In genomic region chr11:102086331-102086730, GRCm38 (mm10) we compare ENCODE assay signal across 8 mouse cellular contexts. TPM values are rescaled to one million over a fixed set of nuclear protein-coding genes. Genes with fewer than 3 reads are reported as not detected.
A peak's percentile ranks its signal among the peaks of the same experiment; 100 is the strongest.
DNase-seq lines count a peak whose midpoint lies in the region; ATAC-seq lines count a peak whose summit lies in the region.

No protein-coding gene starts in this region.

- no peaks in the 10 kb centered on the region for H3K27me3 ChIP-seq in lung, embryonic 16.5 days (ENCODE audit: control insufficient read depth, insufficient read depth, low read depth, low read length)
- peaks cover 10% of the 10 kb centered on the region for H3K27me3 ChIP-seq in forebrain, embryonic 10.5 days (ENCODE audit: poor library complexity, severe bottlenecking)
- peaks cover 7% of the 10 kb centered on the region; the same call in 1 of the 2 replicates for H3K27me3 ChIP-seq in midbrain, embryonic 10.5 days (ENCODE audit: low read depth, poor library complexity, severe bottlenecking)

- no peaks in the 10 kb centered on the region for H3K36me3 ChIP-seq in lung, embryonic 16.5 days (ENCODE audit: control insufficient read depth, insufficient read depth, low read length)
- peaks cover 19% of the 10 kb centered on the region for H3K36me3 ChIP-seq in forebrain, embryonic 10.5 days (replicated peaks)
- H3K36me3 ChIP-seq in midbrain, embryonic 10.5 days: peaks cover 16% of the 10 kb centered on the region

- peak overlapping the region; percentile 94 for H3K4me2 ChIP-seq in lung, embryonic 16.5 days (ENCODE audit: low read depth, low read length)

- no peak for ATAC-seq in lung, embryonic 16.5 days (ENCODE audit: low read depth)

- H3K9me3 ChIP-seq in lung, embryonic 16.5 days (ENCODE audit: control insufficient read depth, low read length): no peaks in the 10 kb centered on the region
- peaks cover 7% of the 10 kb centered on the region; the same call in 1 of the 2 replicates for H3K9me3 ChIP-seq in forebrain, embryonic 10.5 days
- H3K9me3 ChIP-seq in midbrain, embryonic 10.5 days (replicated peaks): no peaks in the 10 kb centered on the region

- H3K27ac ChIP-seq in lung, embryonic 16.5 days (ENCODE audit: low read length): no peak overlapping the region; the same call in 1 of the 2 replicates
- H3K27ac ChIP-seq in forebrain, embryonic 10.5 days: peak overlapping the region; percentile 94
- H3K27ac ChIP-seq in midbrain, embryonic 10.5 days (replicated peaks): peak overlapping the region; percentile 96

- peak overlapping the region; percentile 68; the same call in 1 of the 2 replicates for H3K9ac ChIP-seq in lung, embryonic 16.5 days (ENCODE audit: low read length)

- WGBS in lung, embryonic 16.5 days: 24% methylated on average over 3 of the region's 3 CpGs
- WGBS in forebrain, embryonic 10.5 days: 10% methylated on average over 3 of the region's 3 CpGs
- WGBS in midbrain, embryonic 10.5 days: 3% methylated on average over 3 of the region's 3 CpGs

- H3K4me1 ChIP-seq in lung, embryonic 16.5 days (replicated peaks; ENCODE audit: control insufficient read depth, insufficient read depth, low read length): peaks cover 18% of the 10 kb centered on the region
- peaks cover 79% of the 10 kb centered on the region for H3K4me1 ChIP-seq in forebrain, embryonic 10.5 days
- peaks cover 83% of the 10 kb centered on the region for H3K4me1 ChIP-seq in midbrain, embryonic 10.5 days

- no peak overlapping the region for H3K4me3 ChIP-seq in lung, embryonic 16.5 days (ENCODE audit: low read length)
- peak overlapping the region; percentile 79 for H3K4me3 ChIP-seq in forebrain, embryonic 10.5 days
- peak overlapping the region; percentile 69 for H3K4me3 ChIP-seq in midbrain, embryonic 10.5 days

- no peak for DNase-seq in lung, postnatal 14 days
- no peak for DNase-seq in forebrain, embryonic 10.5 days (ENCODE audit: extremely low spot score, low spot score)
- DNase-seq in layer of hippocampus, adult 8-10 months (ENCODE audit: low spot score in 2 of 2): peak; percentile 68 to 76
- peak; percentile 47 for DNase-seq in midbrain, embryonic 10.5 days (ENCODE audit: low spot score)
- peak; percentile 84 for DNase-seq in telencephalon, adult 2 months (ENCODE audit: low read depth, low spot score)
- no peak for DNase-seq in cerebellum, adult 18-20 months
- DNase-seq in adrenal gland, postnatal 10 days: no peak

RNA-seq across cellular contexts. Expression of gene Mpp2, which starts 2.0 kb away (rescaled TPM):
- 6.1 and 6.4 TPM in 2 replicates for polyA plus RNA-seq in lung, embryonic 16.5 days (2015; fragmentation: Nextera tagmentation; extraction: Ambion mirVana)
- polyA plus RNA-seq in forebrain, embryonic 10.5 days (2016; fragmentation: Nextera tagmentation; extraction: Ambion mirVana): 15.7 and 16.2 TPM in 2 replicates
- total RNA-seq in layer of hippocampus, adult 8-10 months (2022): 100 to 1,000 TPM; 118 to 152 (median 135) TPM
- 15.5 and 18.7 TPM in 2 replicates for polyA plus RNA-seq in midbrain, embryonic 10.5 days (2016; fragmentation: Nextera tagmentation; extraction: Ambion mirVana)
- total RNA-seq in adrenal gland, postnatal 10 days (2021): 10 to 100 TPM in 1 of 2 experiments, 1 to 10 TPM in 1; 8.7 to 10.3 TPM

RNA-seq across cellular contexts. Expression of gene Ppy, which starts 14.8 kb away (rescaled TPM):
- polyA plus RNA-seq in lung, embryonic 16.5 days (2015; fragmentation: Nextera tagmentation; extraction: Ambion mirVana): not detected in 2 replicates
- not detected in 2 replicates for polyA plus RNA-seq in forebrain, embryonic 10.5 days (2016; fragmentation: Nextera tagmentation; extraction: Ambion mirVana)
- not detected for total RNA-seq in layer of hippocampus, adult 8-10 months (2022)
- polyA plus RNA-seq in midbrain, embryonic 10.5 days (2016; fragmentation: Nextera tagmentation; extraction: Ambion mirVana): not detected in 2 replicates
- not detected for total RNA-seq in adrenal gland, postnatal 10 days (2021)

RNA-seq across cellular contexts. Expression of gene Pyy, which starts 21.3 kb away (rescaled TPM):
- not detected in 2 replicates for polyA plus RNA-seq in lung, embryonic 16.5 days (2015; fragmentation: Nextera tagmentation; extraction: Ambion mirVana)
- not detected in 2 replicates for polyA plus RNA-seq in forebrain, embryonic 10.5 days (2016; fragmentation: Nextera tagmentation; extraction: Ambion mirVana)
- not detected for total RNA-seq in layer of hippocampus, adult 8-10 months (2022)
- polyA plus RNA-seq in midbrain, embryonic 10.5 days (2016; fragmentation: Nextera tagmentation; extraction: Ambion mirVana): not detected in 2 replicates
- total RNA-seq in adrenal gland, postnatal 10 days (2021): not detected

RNA-seq across cellular contexts. Expression of gene Cd300lg, which starts 45.0 kb away (rescaled TPM):
- 0.74 and 1.1 TPM in 2 replicates for polyA plus RNA-seq in lung, embryonic 16.5 days (2015; fragmentation: Nextera tagmentation; extraction: Ambion mirVana)
- 0.14 and 0.23 TPM in 2 replicates for polyA plus RNA-seq in forebrain, embryonic 10.5 days (2016; fragmentation: Nextera tagmentation; extraction: Ambion mirVana)
- total RNA-seq in layer of hippocampus, adult 8-10 months (2022): not detected
- 0.20 and 0.25 TPM in 2 replicates for polyA plus RNA-seq in midbrain, embryonic 10.5 days (2016; fragmentation: Nextera tagmentation; extraction: Ambion mirVana)
- 10 to 100 TPM; 44.1 to 53.0 TPM for total RNA-seq in adrenal gland, postnatal 10 days (2021)

RNA-seq across cellular contexts. Expression of gene Mpp3, which starts 58.1 kb away (rescaled TPM):
- 3.7 and 4.1 TPM in 2 replicates for polyA plus RNA-seq in lung, embryonic 16.5 days (2015; fragmentation: Nextera tagmentation; extraction: Ambion mirVana)
- 13.5 and 16.1 TPM in 2 replicates for polyA plus RNA-seq in forebrain, embryonic 10.5 days (2016; fragmentation: Nextera tagmentation; extraction: Ambion mirVana)
- 100 to 1,000 TPM in 1 of 4 experiments, 10 to 100 TPM in 3; 88.8 to 102 (median 95.8) TPM for total RNA-seq in layer of hippocampus, adult 8-10 months (2022)
- 13.3 and 16.9 TPM in 2 replicates for polyA plus RNA-seq in midbrain, embryonic 10.5 days (2016; fragmentation: Nextera tagmentation; extraction: Ambion mirVana)
- total RNA-seq in adrenal gland, postnatal 10 days (2021): 10 to 100 TPM; 11.8 to 16.0 TPM

Comparison
In these comparisons a context has a peak if more than half of its experiments do, and no peak if none do; other contexts are left out.
1. DNase-seq: peak in layer of hippocampus, adult 8-10 months (2 of 2), midbrain, embryonic 10.5 days (single experiment) and telencephalon, adult 2 months (single experiment); none in lung, postnatal 14 days (single experiment), forebrain, embryonic 10.5 days (single experiment), cerebellum, adult 18-20 months (0 of 2) and adrenal gland, postnatal 10 days (single experiment).